Mouse (Mus musculus) liver (tissue): ENCODE results near the gene Fbxo10.
A peak's percentile ranks its signal among the peaks of the same experiment; 100 is the strongest.
"Not testable (repeated sequence)": the region's sequence is repeated elsewhere in the genome, so short reads cannot be mapped to it uniquely, and the experiment has no call there.

Source experiments
- DNase-seq: peaks from one replicate; pipeline ENCODE4 v3.0.0-alpha.2; 2020; ENCODE audit warnings: mixed read lengths

Gene Fbxo10

GRCm38 (mm10) chr4:44998071-44998470, 86.3 kb downstream of the Fbxo10 start:
- DNase-seq: no peak

- no peak for DNase-seq
These were observed 89.6 kb downstream of the Fbxo10 start for GRCm38 (mm10) chr4:44994776-44995175.

- peak; percentile 88 for DNase-seq
These were observed 90.6 kb downstream of the Fbxo10 start for GRCm38 (mm10) chr4:44993847-44994246.

GRCm38 (mm10) chr4:44993179-44993578, 91.2 kb downstream of the Fbxo10 start:
- DNase-seq: not testable (repeated sequence)

GRCm38 (mm10) chr4:44992330-44992729, 92.1 kb downstream of the Fbxo10 start:
- DNase-seq: not testable (repeated sequence)

- no peak for DNase-seq
These were observed 93.8 kb downstream of the Fbxo10 start for GRCm38 (mm10) chr4:44990560-44990959.
